Mouse (Mus musculus): Measurements from ENCODE around the gene Plekha7. TPM values are rescaled to one million over a fixed set of nuclear protein-coding genes. Genes with fewer than 3 reads are reported as not detected.

Gene Plekha7
- total RNA-seq, 2 experiments from 2014 or later = 18.7 to 21.5 TPM

- no peak for DNase-seq (ENCODE audit: low spot score in 2 of 2)
Measured at GRCm38 (mm10) chr7:116252470-116252869, 55.7 kb downstream of the Plekha7 start.

GRCm38 (mm10) chr7:116251516-116251915 is 56.7 kb downstream of the Plekha7 start:
- DNase-seq (ENCODE audit: low spot score in 2 of 2) = no peak

GRCm38 (mm10) chr7:116248536-116248935 is 59.6 kb downstream of the Plekha7 start:
- DNase-seq (ENCODE audit: low spot score in 2 of 2) = no peak

- DNase-seq (ENCODE audit: low spot score in 2 of 2) = peak in 1 of 2 experiments; percentile 33
Measured at GRCm38 (mm10) chr7:116247377-116247729, 60.8 kb downstream of the Plekha7 start.

GRCm38 (mm10) chr7:116246696-116247376 is 61.3 kb downstream of the Plekha7 start:
- no peak for DNase-seq (ENCODE audit: low spot score in 2 of 2)

GRCm38 (mm10) chr7:116245815-116246695 is 62.1 kb downstream of the Plekha7 start:
- DNase-seq (ENCODE audit: low spot score in 2 of 2) = no peak

GRCm38 (mm10) chr7:116244302-116245165 is 63.6 kb downstream of the Plekha7 start:
- no peak for DNase-seq (ENCODE audit: low spot score in 2 of 2)

- DNase-seq (ENCODE audit: low spot score in 2 of 2) = no peak
Measured at GRCm38 (mm10) chr7:116242810-116243209, 65.4 kb downstream of the Plekha7 start.

- no peak for DNase-seq (ENCODE audit: low spot score in 2 of 2)
Measured at GRCm38 (mm10) chr7:116241601-116242000, 66.6 kb downstream of the Plekha7 start.

- no peak for DNase-seq (ENCODE audit: low spot score in 2 of 2)
Measured at GRCm38 (mm10) chr7:116240791-116241474, 67.2 kb downstream of the Plekha7 start.

GRCm38 (mm10) chr7:116240353-116240752 is 67.8 kb downstream of the Plekha7 start:
- no peak for DNase-seq (ENCODE audit: low spot score in 2 of 2)

GRCm38 (mm10) chr7:116238320-116238719 is 69.9 kb downstream of the Plekha7 start:
- no peak for DNase-seq (ENCODE audit: low spot score in 2 of 2)

- DNase-seq (ENCODE audit: low spot score in 2 of 2) = peak in 1 of 2 experiments; percentile 44
Measured at GRCm38 (mm10) chr7:116237157-116237981, 70.8 kb downstream of the Plekha7 start.

GRCm38 (mm10) chr7:116236608-116237007 is 71.6 kb downstream of the Plekha7 start:
- no peak for DNase-seq (ENCODE audit: low spot score in 2 of 2)

- no peak for DNase-seq (ENCODE audit: low spot score in 2 of 2)
Measured at GRCm38 (mm10) chr7:116234287-116234806, 73.8 kb downstream of the Plekha7 start.

GRCm38 (mm10) chr7:116230811-116231609 is 77.2 kb downstream of the Plekha7 start:
- no peak for DNase-seq (ENCODE audit: low spot score in 2 of 2)

GRCm38 (mm10) chr7:116226877-116227282 is 81.3 kb downstream of the Plekha7 start:
- DNase-seq (ENCODE audit: low spot score in 2 of 2) = no peak

- no peak for DNase-seq (ENCODE audit: low spot score in 2 of 2)
Measured at GRCm38 (mm10) chr7:116226316-116226715, 81.9 kb downstream of the Plekha7 start.

- no peak for DNase-seq (ENCODE audit: low spot score in 2 of 2)
Measured at GRCm38 (mm10) chr7:116224543-116224942, 83.6 kb downstream of the Plekha7 start.

Data from left cerebral cortex, adult 18-20 months (tissue).